Mouse (Mus musculus) skeletal muscle tissue, adult 2 months (tissue): ENCODE results near the gene Tuba8.
A peak's percentile ranks its signal among the peaks of the same experiment; 100 is the strongest.

ENCODE experiments used
- DNase-seq: peaks from one replicate; pipeline ENCODE4 v3.0.0-alpha.2; 2012; ENCODE audit warnings: low read depth, low spot score

Gene Tuba8

GRCm38 (mm10) chr6:121210149-121210925 lies at the start of gene Tuba8:
Tuba8 (plus strand) TSS chr6:121210696.
- peak; percentile 90 for DNase-seq

- no peak for DNase-seq
Observed at GRCm38 (mm10) chr6:121162616-121163015, 47.9 kb upstream of the Tuba8 start.

- no peak for DNase-seq
Observed at GRCm38 (mm10) chr6:121166098-121166552, 44.4 kb upstream of the Tuba8 start.

- DNase-seq: no peak
Observed at GRCm38 (mm10) chr6:121167381-121167975, 43.0 kb upstream of the Tuba8 start.

- DNase-seq: peak; percentile 85
Observed at GRCm38 (mm10) chr6:121171102-121171501, 39.4 kb upstream of the Tuba8 start.

GRCm38 (mm10) chr6:121173471-121173870 lies 37.0 kb upstream of the Tuba8 start:
- DNase-seq: peak; percentile 70

GRCm38 (mm10) chr6:121174761-121175160 lies 35.7 kb upstream of the Tuba8 start:
- no peak for DNase-seq

GRCm38 (mm10) chr6:121176011-121176730 lies 34.3 kb upstream of the Tuba8 start:
- DNase-seq: no peak

- no peak for DNase-seq
Observed at GRCm38 (mm10) chr6:121176731-121177098, 33.8 kb upstream of the Tuba8 start.

GRCm38 (mm10) chr6:121177118-121177708 lies 33.3 kb upstream of the Tuba8 start:
- no peak for DNase-seq

- DNase-seq: peak; percentile 47
Observed at GRCm38 (mm10) chr6:121178700-121179358, 31.7 kb upstream of the Tuba8 start.

- DNase-seq: no peak
Observed at GRCm38 (mm10) chr6:121179846-121180245, 30.6 kb upstream of the Tuba8 start.

GRCm38 (mm10) chr6:121183414-121184173 lies 26.9 kb upstream of the Tuba8 start, which contains the start of gene Pex26:
Pex26 (plus strand) TSS chr6:121183667.
- peak; percentile 88 for DNase-seq

GRCm38 (mm10) chr6:121184198-121185140 lies 26.0 kb upstream of the Tuba8 start:
- peak; percentile 65 for DNase-seq

GRCm38 (mm10) chr6:121185232-121185631 lies 25.3 kb upstream of the Tuba8 start:
- no peak for DNase-seq

- no peak for DNase-seq
Observed at GRCm38 (mm10) chr6:121191261-121192009, 19.1 kb upstream of the Tuba8 start.

- no peak for DNase-seq
Observed at GRCm38 (mm10) chr6:121194061-121194955, 16.2 kb upstream of the Tuba8 start.
